Mouse (Mus musculus) brain, embryonic 14.5 days (tissue): Measurements from ENCODE around the gene Bpifb5. TPM values are rescaled to one million over a fixed set of nuclear protein-coding genes. Genes with fewer than 3 reads are reported as not detected.
A peak's percentile ranks its signal among the peaks of the same experiment; 100 is the strongest.
"Not testable (repeated sequence)": the region's sequence is repeated elsewhere in the genome, so short reads cannot be mapped to it uniquely, and the experiment has no call there.

ENCODE experiments used
- DNase-seq: peaks from one replicate; pipeline ENCODE4 v3.0.0-alpha.2; 2011; ENCODE audit warnings: low read depth
- CTCF ChIP-seq: fragments of 200-500 bp; IDR thresholded peaks from 2 replicates; pipeline ENCODE4 v1.5.1; 2012; ENCODE audit warnings: inconsistent platforms, mild to moderate bottlenecking, moderate library complexity, borderline replicate concordance; ENCODE audit not compliant: insufficient read depth, insufficient read length; ENCODE audit errors: extremely low read depth
- POLR2A ChIP-seq: fragments of 200-500 bp; IDR thresholded peaks from 2 replicates; pipeline ENCODE4 v1.6.1; 2012; ENCODE audit warnings: mild to moderate bottlenecking, inconsistent platforms, borderline replicate concordance; ENCODE audit not compliant: poor library complexity, insufficient read depth, insufficient read length, severe bottlenecking; ENCODE audit errors: extremely low read depth
- polyA plus RNA-seq: library from polyadenylated mRNA; depleted of rRNA; stranded (reverse); fragments of >200 nt; gene quantifications from 2 replicates; pipeline ENCODE4 v1.2.3, GENCODE M21; 2012

Gene Bpifb5
- polyA plus RNA-seq, 1 experiment, result 0.49 TPM

- no peak for DNase-seq
These were observed 18.9 kb upstream of the Bpifb5 start for GRCm38 (mm10) chr2:154204630-154205029.

GRCm38 (mm10) chr2:154206908-154207307 is 16.6 kb upstream of the Bpifb5 start:
- TF ChIP-seq CTCF (peak; percentile 61; the same call in 1 of the 2 replicates), POLR2A (no peak)
- no peak for DNase-seq

More at GRCm38 (mm10) chr2:154204630-154205029, 18.9 kb upstream of the Bpifb5 start:
- TF ChIP-seq CTCF, result no peak
- TF ChIP-seq POLR2A, result no peak

GRCm38 (mm10) chr2:154209112-154209511 is 14.4 kb upstream of the Bpifb5 start:
- TF ChIP-seq POLR2A (no peak), CTCF (peak; percentile 62)
- DNase-seq, result peak; percentile 62

GRCm38 (mm10) chr2:154211121-154211520 is 12.4 kb upstream of the Bpifb5 start:
- peak; percentile 63 for DNase-seq

GRCm38 (mm10) chr2:154211881-154212280 is 11.7 kb upstream of the Bpifb5 start:
- TF ChIP-seq POLR2A (no peak), CTCF (no peak)
- DNase-seq, result no peak

More at GRCm38 (mm10) chr2:154211121-154211520, 12.4 kb upstream of the Bpifb5 start:
- TF ChIP-seq CTCF (no peak), POLR2A (no peak)

- DNase-seq, result peak; percentile 76
- TF ChIP-seq POLR2A, result no peak
- peak; percentile 83 for TF ChIP-seq CTCF
These were observed 8.4 kb upstream of the Bpifb5 start for GRCm38 (mm10) chr2:154215191-154215590.

- TF ChIP-seq CTCF (no peak), POLR2A (no peak)
These were observed 3.6 kb upstream of the Bpifb5 start for GRCm38 (mm10) chr2:154219950-154220349.

GRCm38 (mm10) chr2:154223917-154224273 is 353 bp downstream of the Bpifb5 start:
- DNase-seq, result peak; percentile 4
- TF ChIP-seq CTCF (no peak), POLR2A (no peak)

More at GRCm38 (mm10) chr2:154219950-154220349, 3.6 kb upstream of the Bpifb5 start:
- DNase-seq, result no peak

- no peak for DNase-seq
- TF ChIP-seq CTCF, result no peak
- no peak for TF ChIP-seq POLR2A
These were observed 3.4 kb downstream of the Bpifb5 start for GRCm38 (mm10) chr2:154226991-154227390.

- DNase-seq, result no peak
- TF ChIP-seq CTCF (no peak), POLR2A (no peak)
These were observed 4.3 kb downstream of the Bpifb5 start for GRCm38 (mm10) chr2:154227830-154228229.

GRCm38 (mm10) chr2:154233426-154233825 is 9.9 kb downstream of the Bpifb5 start:
- DNase-seq, result peak; percentile 55
- no peak for TF ChIP-seq POLR2A
- TF ChIP-seq CTCF, result no peak

- no peak for DNase-seq
- TF ChIP-seq CTCF (no peak), POLR2A (no peak)
These were observed 17.2 kb downstream of the Bpifb5 start for GRCm38 (mm10) chr2:154240771-154241170.

GRCm38 (mm10) chr2:154242726-154243125 is 19.2 kb downstream of the Bpifb5 start:
- DNase-seq, result not testable (repeated sequence)
